Mouse (Mus musculus) activated CD4-positive, CD25-positive, alpha-beta regulatory T cell, adult 9 weeks (primary cell): Measurements from ENCODE around the gene Fam118a. TPM values are rescaled to one million over a fixed set of nuclear protein-coding genes. Genes with fewer than 3 reads are reported as not detected.

Experiments
- polyA plus RNA-seq: library from polyadenylated mRNA; unstranded; fragments of 100-300 nt; shearing (Covaris generic); gene quantifications from one replicate; pipeline ENCODE4 v1.2.1, GENCODE M21; 2017

The Fam118a gene
- 49.5 TPM for polyA plus RNA-seq

DNA sequence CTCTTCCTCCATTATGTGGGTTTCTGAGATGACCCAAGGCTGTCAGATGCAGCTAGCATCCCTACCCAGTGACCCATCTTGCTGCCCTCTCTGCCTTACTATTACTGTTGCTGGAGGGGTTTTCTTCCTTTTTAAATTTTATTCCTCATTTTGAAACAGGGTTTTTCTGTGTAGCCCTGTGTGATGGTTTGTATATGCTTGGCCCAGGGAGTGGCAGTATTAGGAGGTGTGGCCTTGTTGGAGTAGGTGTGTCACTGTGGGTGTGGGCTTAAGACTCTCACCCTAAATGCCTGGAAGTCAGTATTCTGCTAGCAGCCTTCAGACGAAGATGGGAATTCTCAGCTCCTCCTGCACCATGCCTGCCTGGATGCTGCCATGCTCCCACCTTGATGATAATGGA is at the start of gene Fam118a:
Fam118a (plus strand) TSS at position 301 of the 400 bp plus-strand sequence.

GRCm38 (mm10) chr15:84987874-84988825 is 40.6 kb upstream of the Fam118a start, which contains the start of gene 5031439G07Rik:
TSS of gene 5031439G07Rik (minus strand) at chr15:84988551.

DNA sequence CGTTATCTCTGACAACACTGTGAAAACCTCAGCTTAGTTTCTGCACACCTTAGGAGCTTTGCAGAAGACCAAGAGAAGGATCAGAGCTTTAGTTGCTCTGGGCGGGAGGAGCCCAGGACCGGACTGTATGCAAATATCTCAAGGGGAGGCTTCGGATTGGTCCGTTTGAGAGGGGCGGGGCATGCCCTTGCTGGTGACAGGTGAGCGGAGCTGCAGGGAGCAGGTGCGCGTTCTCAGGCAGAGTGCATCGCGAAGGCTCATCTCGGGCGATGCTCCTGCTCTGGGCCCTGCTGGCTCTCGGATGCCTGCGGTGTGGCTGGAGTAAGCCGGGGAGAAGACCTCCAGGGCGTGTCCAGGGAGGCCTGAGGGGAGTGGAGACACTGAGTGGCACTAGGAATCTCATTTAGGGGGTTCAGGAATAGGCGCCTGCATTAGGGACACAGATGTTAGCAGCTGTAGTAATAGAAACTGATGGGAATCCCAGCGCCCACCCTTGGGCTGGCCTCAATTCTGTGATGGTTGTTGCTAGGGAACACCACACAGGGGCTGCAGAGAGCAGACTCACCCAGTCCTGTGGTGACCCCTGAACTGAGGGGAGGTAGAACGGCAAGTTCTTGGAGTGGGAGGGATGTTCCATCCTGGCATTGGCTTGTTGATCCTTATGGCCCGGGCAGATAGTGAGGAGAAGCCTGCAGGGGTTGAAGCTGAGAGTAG is 11.6 kb upstream of the Fam118a start, which contains the start of gene Upk3a:
Upk3a (plus strand) TSS at position 191 of the 714 bp plus-strand sequence.

Other genes with a start within 250 kb of the Fam118a start
- 0.59 TPM for gene Phf21b, start 172.9 kb upstream of the Fam118a start, polyA plus RNA-seq
- gene Gm29666, start 108.9 kb upstream of the Fam118a start, polyA plus RNA-seq = 0.20 TPM
- gene Nup50, start 105.5 kb upstream of the Fam118a start, polyA plus RNA-seq = 40.0 TPM
- 1.0 TPM for gene 5031439G07Rik, start 40.4 kb upstream of the Fam118a start, polyA plus RNA-seq
- gene Upk3a, start 11.8 kb upstream of the Fam118a start, polyA plus RNA-seq = not detected
- gene Smc1b, start 103.0 kb downstream of the Fam118a start, polyA plus RNA-seq = 0.31 TPM
- not detected for gene Ribc2, start 103.1 kb downstream of the Fam118a start, polyA plus RNA-seq
- not detected for gene Fbln1, start 177.0 kb downstream of the Fam118a start, polyA plus RNA-seq